Mouse (Mus musculus) urinary bladder, postnatal 25 days (tissue): ENCODE data around the gene Kif5a.
A peak's percentile ranks its signal among the peaks of the same experiment; 100 is the strongest.

Experiments
- DNase-seq: peaks from one replicate; pipeline ENCODE4 v3.0.0; 2022; ENCODE audit warnings: low spot score

The Kif5a gene

GRCm38 (mm10) chr10:127289573-127290191, 26.5 kb upstream of the Kif5a start:
- DNase-seq, result peak; percentile 39

DNA sequence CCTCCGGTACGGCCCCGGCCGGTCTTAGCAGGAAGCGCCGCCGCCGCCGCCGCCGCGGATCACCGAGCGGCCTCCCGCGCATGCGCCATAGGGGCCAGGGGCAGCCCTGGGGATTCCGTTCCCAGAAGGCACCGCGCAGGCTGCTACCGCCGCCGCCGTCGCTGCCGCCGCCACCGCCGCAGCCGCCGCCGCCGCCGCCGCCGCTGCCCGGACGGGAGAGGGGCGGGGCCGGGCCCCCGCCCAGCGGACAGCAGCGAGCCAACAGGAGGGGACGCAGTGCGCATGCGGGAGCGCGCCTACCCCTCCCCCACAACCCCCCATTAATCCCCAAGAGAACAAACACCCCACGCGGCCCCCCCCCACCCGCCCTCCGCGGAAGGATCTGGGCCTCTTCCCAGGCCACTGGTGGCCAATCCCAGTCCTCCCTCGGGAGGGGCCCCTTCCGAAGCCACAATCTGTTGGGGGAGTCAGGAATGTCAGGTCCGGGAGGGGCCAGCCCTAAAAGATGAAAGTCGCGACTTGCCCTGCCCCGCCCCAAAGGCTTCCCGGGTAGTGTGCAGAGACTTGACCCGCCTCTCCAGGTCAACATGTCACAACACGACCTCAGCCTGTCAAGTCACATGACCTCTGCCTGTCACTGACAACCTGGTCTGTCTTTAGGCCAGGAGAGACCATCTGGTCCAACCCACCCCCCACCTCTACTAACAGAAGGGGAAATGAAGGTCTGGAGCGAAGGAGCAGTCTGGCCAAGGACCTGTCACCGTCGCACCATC, 25.8 kb upstream of the Kif5a start, which contains the start of gene Mbd6:
Gene Mbd6 (minus strand): TSS at position 219 of the 773 bp plus-strand sequence.
- DNase-seq, result peak; percentile 85

- DNase-seq, result no peak
Measured at GRCm38 (mm10) chr10:127288328-127288799, 25.2 kb upstream of the Kif5a start.

- DNase-seq, result no peak
Measured at GRCm38 (mm10) chr10:127287936-127288293, 24.8 kb upstream of the Kif5a start.

- no peak for DNase-seq
Measured at GRCm38 (mm10) chr10:127287271-127287935, 24.3 kb upstream of the Kif5a start.

GRCm38 (mm10) chr10:127286730-127287129, 23.6 kb upstream of the Kif5a start:
- no peak for DNase-seq

DNA sequence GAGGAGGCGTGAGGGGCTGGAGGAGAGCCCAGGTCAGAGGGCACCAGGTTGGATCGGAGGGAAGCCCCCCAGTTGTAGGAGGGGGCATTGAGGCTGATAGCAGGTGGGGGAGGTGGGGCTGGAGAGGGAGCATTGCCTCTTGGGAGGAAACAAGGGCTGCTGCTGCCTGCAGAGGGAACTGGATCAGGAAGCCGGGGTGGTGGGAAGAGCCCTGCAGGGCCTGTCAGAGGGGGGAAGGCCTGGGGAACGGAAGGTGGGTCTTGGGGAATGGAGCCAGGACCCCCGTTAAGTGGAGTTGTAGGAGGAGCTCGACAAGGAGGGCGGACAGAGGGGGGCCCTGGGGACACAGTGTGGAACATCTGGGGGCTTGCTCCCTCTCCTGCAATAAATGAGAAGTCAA, 23.0 kb upstream of the Kif5a start:
- DNase-seq, result no peak

- DNase-seq, result no peak
Measured at GRCm38 (mm10) chr10:127285644-127286043, 22.5 kb upstream of the Kif5a start.

- DNase-seq, result no peak
Measured at GRCm38 (mm10) chr10:127284724-127285500, 21.8 kb upstream of the Kif5a start.

GRCm38 (mm10) chr10:127284105-127284622, 21.0 kb upstream of the Kif5a start:
- DNase-seq, result no peak

GRCm38 (mm10) chr10:127282620-127283215, 19.6 kb upstream of the Kif5a start:
- no peak for DNase-seq

DNA sequence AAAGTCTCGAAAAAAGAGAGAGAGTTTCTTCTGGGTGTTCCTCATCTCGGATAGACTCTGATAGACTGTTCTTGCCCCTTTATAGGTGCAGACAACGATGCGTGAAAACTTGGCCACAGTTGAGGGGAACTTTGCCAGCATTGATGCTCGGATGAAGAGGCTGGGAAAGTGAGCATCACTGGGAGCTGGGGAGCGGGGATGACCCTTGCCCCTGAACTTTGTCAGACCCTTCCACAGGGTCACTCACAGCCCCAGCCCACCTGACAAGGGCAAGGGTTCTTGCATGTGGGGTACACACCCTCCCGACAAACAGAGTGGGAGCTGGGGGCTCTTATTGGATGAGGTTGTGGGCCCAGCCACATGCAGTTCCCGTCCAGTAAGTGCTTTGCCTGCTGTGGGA, 18.2 kb upstream of the Kif5a start:
- no peak for DNase-seq

GRCm38 (mm10) chr10:127279730-127280129, 16.6 kb upstream of the Kif5a start:
- DNase-seq, result no peak

GRCm38 (mm10) chr10:127274261-127275022, 11.3 kb upstream of the Kif5a start:
- DNase-seq, result no peak

DNA sequence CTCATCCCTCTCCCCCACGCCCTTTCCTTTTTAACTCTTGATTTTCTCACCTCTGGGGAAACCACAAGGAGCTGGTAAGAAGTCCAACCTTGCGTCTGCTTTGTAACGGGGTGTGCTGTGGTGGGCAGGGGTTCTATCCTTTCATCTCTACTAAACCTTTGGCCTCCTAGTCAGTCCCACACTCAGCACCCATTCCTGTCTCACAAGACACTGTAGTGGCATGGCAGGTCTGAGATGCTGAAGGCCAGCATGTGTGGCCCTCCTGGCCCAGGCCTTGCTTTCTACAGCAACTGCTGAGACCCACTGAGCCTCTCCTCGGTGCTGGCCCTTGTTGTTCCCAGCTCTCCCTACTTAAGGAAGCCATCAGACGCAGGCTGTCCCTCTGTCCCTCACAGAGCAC, 9.2 kb upstream of the Kif5a start:
- DNase-seq, result no peak

GRCm38 (mm10) chr10:127269884-127270283, 6.7 kb upstream of the Kif5a start:
- DNase-seq, result no peak

DNA sequence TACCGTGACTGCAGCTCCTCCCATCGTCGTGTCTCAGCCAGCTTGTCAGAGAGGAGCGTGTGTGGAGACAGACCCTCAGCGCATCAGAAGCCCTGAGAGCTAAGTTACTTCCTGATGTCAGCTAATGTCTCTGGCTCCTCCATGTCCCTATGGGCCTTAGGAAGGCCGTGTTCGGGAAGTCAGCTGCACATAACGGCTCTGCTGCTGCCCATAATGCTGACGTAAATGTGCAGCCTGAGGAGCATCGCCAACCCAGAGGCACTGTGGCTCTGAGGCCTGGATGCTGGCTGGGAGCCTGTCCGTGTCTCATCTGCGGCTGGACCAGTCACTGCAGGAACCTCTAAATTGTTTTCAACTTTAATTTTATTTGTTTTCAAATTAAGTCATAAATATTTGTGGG, 5.9 kb upstream of the Kif5a start:
- DNase-seq, result no peak

GRCm38 (mm10) chr10:127268401-127268800, 5.3 kb upstream of the Kif5a start:
- no peak for DNase-seq

- DNase-seq, result no peak
Measured at GRCm38 (mm10) chr10:127267318-127267717, 4.2 kb upstream of the Kif5a start.
